Mouse (Mus musculus): ENCODE results near the gene S100a4.

The S100a4 gene

DNA sequence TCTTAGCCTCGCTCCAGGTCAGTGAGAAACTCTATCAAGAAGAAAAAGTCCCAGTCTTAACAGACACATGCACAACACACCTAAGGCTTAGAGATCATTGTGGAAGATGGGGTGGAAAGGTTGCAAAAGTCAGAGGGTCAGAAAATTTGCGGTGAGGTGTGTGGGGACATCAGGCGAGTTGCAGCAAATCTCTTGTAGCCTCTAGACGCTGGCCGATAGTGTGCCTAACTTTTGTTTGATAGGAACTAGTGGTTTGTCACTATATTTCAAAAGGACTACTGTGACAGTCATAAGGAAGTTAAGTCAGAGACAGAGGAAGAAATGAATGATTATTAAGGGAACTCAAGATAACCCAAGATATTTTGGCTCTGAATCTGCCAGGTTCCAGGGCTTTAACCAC lies 23.8 kb downstream of the S100a4 start:
- no peak for DNase-seq

DNA sequence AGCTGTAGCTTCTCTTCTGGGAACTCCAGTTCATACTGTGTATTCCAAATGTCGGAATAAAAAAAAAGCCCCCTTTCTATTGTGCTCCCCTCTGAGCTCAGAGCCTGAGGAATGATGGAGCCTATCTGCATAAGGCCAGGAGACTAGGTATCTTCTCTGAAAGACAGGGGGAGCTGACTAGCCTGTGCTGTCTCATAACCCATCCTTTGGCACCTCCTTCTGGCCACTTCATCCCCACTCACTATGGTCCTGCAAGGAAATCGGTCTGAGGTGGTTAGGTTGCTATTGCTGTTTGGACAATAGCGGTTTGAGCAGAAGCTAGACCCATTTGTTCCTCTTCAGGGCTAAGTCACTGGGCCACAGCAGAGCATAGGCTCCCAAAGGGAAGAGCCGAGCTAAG lies 24.2 kb downstream of the S100a4 start:
- DNase-seq = peak; percentile 12

DNA sequence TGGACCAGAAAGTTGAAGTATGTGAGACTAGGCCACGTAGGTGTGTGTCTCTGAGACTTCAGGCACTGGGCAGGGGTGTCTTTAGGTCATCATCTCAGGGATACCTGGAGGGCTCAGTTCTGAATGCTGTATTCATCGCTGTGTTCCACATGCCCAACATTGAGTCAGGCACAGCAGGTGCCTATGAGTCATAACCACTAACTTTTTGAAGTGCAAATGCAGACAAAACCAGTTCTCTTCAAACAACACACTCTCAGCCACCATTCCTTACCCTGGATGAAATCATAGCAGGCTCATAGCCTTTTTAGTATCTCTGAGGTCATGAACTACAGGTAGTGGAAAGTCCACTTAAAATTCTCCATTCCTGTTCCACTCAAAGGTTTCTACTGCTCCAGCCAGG lies 25.7 kb downstream of the S100a4 start:
- DNase-seq = no peak

DNA sequence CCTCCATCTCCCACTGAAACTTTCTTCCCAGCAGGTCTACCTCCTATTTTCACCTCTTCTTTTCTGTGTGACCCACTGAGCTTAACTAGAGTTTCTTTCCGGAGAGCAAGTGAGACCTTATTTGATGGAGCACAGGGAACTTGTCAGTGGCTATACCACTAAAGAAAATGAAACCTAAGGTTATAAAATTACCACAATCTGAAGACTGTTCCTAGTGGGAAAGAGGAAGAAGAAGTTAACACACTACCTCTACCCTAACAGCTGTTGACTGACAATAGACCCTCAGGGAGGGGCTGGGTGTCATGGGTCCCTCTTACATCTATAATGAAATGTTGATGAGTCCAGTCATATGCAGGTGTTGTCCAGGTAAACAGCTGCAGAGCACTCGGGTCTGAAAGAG lies 28.4 kb downstream of the S100a4 start:
- no peak for DNase-seq

DNA sequence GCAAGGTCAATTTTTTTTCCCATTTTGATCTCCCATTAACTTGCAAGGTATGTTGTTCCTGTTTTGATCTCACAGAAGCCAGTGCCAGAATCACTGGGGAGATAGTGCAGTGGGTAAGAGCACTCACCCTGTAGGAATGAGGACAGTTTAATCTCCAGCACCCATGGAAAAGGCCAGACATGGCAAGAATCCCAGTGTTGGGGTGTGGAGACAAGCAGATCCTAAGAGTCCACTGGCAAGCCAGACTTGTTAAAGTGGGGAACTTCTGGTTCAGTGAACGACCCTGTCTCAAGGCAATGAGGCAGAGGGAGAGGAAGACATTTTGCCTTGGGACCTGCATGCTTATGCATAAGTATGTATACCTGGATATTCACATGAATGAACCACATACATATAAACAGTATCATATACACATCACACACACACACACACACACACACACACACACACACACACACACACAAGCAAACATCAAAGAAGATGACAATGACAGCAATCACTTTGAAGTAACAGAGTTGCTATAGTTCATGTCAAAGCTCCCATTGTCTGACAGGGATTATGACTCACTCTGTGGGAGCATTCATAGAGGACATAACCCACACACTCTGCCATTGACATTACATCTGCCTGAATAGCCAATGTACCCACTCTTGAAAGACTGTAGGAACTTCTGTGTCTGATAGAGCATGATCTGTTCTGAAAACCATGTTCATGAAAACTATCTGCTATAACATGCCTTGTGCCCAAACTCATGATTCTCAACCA lies 35.1 kb downstream of the S100a4 start:
- no peak for DNase-seq

DNA sequence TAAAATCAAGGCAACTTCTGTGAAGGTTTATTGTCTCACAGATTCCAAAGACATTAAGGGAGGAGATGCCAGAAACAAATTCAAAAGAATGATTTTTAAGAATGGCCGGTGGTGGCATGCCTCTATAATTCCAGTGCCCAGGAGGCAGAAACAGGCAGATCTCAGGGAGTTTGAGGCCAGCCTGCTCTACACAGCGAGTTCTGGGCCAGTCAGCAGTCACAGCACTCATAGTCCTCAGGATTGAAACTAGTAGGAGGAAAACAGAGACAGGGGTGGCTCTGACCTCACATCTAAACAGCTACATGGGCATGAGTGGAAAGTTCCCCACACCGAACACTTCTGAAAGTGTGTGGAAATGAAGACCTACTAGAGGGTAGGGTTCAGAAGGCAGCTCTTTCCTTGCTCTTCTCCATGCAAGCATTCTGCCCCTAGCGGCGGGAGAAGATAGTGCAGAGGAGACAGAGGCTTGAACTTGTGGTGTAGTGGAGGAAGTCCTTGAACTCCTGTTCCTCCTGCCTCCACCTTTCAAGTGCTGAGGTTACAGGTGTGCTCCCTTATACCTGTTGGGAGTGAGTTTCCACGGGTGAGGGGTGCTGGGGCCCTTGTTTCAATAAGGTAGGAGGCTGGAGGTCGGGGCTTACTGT lies 36.1 kb downstream of the S100a4 start:
- no peak for DNase-seq

DNA sequence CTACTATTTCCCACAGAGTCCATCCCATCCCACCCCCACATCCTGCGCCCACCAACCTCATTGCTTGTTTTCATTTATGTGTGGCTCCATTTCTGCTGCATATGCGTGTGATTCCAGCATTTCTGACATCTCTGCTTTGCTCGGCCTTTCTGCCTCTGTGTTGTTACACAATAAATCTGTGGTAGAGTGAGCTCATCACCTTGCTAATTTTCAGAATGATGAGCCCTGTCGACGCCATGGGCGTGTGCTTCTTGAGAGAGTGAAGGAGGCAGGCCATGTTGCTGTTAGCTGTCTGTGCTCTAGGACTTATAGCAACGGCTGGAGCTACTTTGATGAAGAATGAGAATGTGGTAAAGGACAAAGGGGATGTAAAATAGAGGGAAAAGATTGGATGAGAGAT lies 37.4 kb downstream of the S100a4 start:
- no peak for DNase-seq

DNA sequence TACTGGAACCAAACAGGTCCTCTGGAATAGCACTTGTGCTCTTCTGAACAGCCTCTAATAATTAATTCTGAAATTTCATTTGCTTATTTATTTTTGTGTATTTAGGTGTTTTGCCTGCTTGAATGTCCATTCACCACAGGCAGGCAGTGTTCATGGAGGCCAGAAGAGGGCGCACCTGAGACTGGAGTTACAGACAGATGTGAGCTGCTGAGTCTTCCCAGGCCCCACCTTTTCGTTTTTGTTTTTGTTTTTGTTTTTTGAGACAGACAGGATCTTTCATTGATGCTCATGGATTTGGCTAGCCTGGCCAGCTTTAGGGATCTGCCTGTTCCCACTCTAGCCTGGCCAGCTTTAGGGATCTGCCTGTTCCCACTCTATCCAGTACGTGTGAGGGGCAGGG lies 40.6 kb downstream of the S100a4 start:
- no peak for DNase-seq

DNA sequence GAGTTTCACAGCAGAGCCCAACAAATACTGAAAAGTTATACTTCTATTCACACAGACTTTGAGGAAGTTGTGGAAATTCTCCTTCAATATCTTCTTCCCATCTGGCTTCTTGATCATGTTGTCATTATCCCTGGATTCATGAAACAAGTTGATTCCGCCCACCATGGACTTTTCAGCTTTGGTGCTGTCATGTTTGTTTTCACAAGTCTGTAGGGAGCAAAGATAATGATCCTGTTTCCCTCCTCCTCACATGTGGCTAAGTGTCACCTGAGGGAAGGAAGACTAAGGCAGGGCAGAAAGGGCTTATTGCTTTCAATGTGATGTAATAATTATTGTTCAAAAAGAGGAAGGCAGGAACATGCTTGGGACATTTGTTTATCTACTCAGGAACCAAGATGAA lies 43.7 kb downstream of the S100a4 start:
- DNase-seq = no peak

DNA sequence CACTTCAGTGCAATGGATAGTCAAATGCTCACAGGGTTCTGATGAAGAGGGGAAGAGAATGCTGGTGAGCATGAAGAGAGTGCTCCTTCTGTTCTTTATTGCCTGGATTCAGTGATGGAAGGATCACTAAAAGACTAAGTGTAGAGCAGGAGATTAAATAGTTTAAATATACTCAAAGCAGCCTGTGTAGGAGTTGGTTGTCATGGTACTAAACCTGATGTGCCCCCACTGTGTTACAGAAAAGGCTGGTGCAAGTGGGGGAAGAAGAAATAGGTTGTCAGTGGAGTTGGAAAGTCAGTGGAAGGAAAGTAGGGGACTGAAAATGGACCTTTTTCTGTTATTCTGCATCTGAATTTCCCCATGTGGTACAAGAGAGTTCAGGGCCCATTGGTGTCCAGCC lies 45.4 kb downstream of the S100a4 start:
- no peak for DNase-seq

DNA sequence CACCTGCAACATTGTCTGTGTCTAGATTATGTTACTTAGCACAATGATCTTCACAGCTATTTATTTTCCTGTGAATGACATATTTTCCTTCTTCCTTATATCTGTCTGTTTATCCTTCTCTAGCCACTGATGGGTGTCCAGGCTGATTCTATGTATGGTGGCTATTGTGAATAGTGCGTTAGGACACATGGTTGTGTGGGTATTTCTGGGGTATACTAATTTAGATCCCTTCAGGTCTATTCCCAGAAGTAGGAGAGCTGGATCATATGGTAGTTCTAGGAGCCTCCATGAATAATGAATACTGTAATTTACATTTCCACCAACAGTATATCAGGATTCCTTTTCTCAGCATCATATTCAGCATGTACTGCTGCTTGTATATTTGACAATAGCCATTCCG lies 46.3 kb downstream of the S100a4 start:
- DNase-seq = no peak

DNA sequence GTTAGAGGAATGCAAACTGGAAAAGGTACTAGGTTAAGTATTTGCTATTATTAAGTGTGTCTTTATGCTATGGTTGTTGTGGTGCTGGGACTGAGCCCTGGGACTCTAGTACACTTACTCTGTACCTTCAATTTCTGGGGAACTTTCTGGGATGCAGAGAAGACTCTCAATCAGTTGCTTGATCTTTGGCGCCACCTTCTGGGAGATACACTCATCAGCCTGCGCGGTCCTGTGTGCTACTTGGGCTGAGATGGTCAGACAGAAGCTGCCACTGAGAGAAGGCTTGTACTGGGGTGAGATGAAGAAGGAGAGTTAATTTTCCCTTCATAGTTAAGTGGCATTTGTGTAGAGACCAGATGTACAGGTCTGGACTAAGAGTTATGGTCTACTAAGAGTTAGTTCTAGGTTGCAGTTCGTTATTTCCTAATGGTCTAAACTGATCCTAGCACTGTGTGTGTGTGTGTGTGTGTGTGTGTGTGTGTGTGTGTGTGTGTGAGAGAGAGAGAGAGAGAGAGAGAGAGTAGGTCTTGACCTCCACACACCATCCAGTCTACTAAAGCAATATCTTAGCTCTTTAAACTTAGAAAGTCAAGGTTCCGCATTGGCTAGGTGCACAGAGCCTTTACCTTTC lies 49.4 kb downstream of the S100a4 start:
- DNase-seq = peak; percentile 62

DNA sequence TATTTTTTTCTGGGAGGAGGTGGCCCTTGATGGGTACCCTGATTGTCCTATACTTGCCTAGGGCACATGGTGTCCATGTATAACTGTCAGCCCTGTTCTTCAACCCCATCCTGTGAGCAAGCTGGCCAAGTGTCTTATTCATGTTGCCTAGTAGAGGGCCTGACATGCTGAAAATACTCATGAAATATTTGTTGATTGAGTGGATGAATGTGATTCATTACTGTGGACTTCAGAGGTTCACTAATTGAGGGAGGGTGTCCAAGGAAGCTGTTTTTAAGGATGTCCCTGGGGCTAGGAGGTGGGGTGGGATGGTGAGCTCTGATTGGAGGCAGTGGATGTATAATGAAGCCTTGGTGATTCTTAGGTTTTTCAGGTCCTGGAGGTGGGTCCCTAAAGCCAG lies 50.1 kb downstream of the S100a4 start, which contains the start of gene S100a7a:
S100a7a (plus strand) TSS at position 301 of the 400 bp plus-strand sequence.
- DNase-seq = no peak
